Mouse (Mus musculus): Measurements from ENCODE around the gene Gapdh.
"Not testable (repeated sequence)": the region's sequence is repeated elsewhere in the genome, so short reads cannot be mapped to it uniquely, and the experiment has no call there.

GRCm38 (mm10) chr6:125162615-125163305, 3.5 kb downstream of the Gapdh start:
- TF ChIP-seq CTCF (IDR thresholded peaks at IDR 0.05; ENCODE audit: extremely low read depth, insufficient read depth, insufficient read length, insufficient replicate concordance); POLR2A (IDR thresholded peaks at IDR 0.05; ENCODE audit: low read depth, low read length): not testable (repeated sequence)

Measured in spleen, adult 2 months (tissue).